Mouse (Mus musculus) myocyte (in vitro differentiated cells): ENCODE data around the gene Plekha5. TPM values are rescaled to one million over a fixed set of nuclear protein-coding genes. Genes with fewer than 3 reads are reported as not detected.

Source experiments
- H3K27me3 ChIP-seq: one replicate; pipeline ENCODE4 v1.6.1; 2011; ENCODE audit not compliant: control insufficient read depth, insufficient read depth, insufficient read length
- H3K36me3 ChIP-seq: one replicate; pipeline ENCODE4 v1.6.1; 2011; ENCODE audit not compliant: control insufficient read depth, insufficient read depth
- H3K4me2 ChIP-seq: one replicate; pipeline ENCODE4 v1.6.1; 2011; ENCODE audit warnings: low read depth, control low read depth
- H3K4me3 ChIP-seq: one replicate; pipeline ENCODE4 v1.5.1; 2011; ENCODE audit warnings: mild to moderate bottlenecking, control low read depth, moderate library complexity
- H3K79me2 ChIP-seq: one replicate; pipeline ENCODE4 v1.6.1; 2011; ENCODE audit not compliant: control insufficient read depth, insufficient read depth
- H3ac ChIP-seq: one replicate; pipeline ENCODE4 v1.6.1; 2011; ENCODE audit not compliant: control insufficient read depth, insufficient read length
- CEBPB ChIP-seq: IDR thresholded peaks from 2 replicates; pipeline ENCODE4 v1.6.1; 2011; ENCODE audit warnings: mild to moderate bottlenecking, moderate library complexity; ENCODE audit not compliant: poor library complexity, insufficient read depth, severe bottlenecking
- E2F4 ChIP-seq: IDR thresholded peaks from one replicate; pipeline ENCODE4 v1.6.1; 2011; ENCODE audit warnings: mild to moderate bottlenecking, control low read depth, moderate library complexity; ENCODE audit not compliant: insufficient read depth
- MAX ChIP-seq: IDR thresholded peaks from one replicate; pipeline ENCODE4 v1.6.1; 2011; ENCODE audit warnings: low read depth, mild to moderate bottlenecking, control low read depth
- MYOD1 ChIP-seq, 3 experiments: IDR thresholded peaks; one replicate each; pipeline ENCODE4 v1.6.1; 2011; ENCODE audit warnings: control low read depth in 2 of 3, low read depth in 2 of 3, mild to moderate bottlenecking in 2 of 3, moderate library complexity in 1 of 3; ENCODE audit not compliant: insufficient read length in 2 of 3, control insufficient read depth in 1 of 3
- MYOG ChIP-seq, 3 experiments: IDR thresholded peaks; one replicate each; pipeline ENCODE4 v1.6.1; 2011; ENCODE audit warnings: control low read depth in 2 of 3, low read depth in 2 of 3, mild to moderate bottlenecking in 2 of 3; ENCODE audit not compliant: insufficient read length in 2 of 3, control insufficient read depth in 1 of 3, insufficient read depth in 1 of 3
- POLR2A ChIP-seq: IDR thresholded peaks from one replicate; pipeline ENCODE4 v1.6.1; 2011; ENCODE audit warnings: low read depth, mild to moderate bottlenecking, control low read depth, moderate library complexity; ENCODE audit not compliant: insufficient read length
- POLR2AphosphoS2 ChIP-seq: IDR thresholded peaks from one replicate; pipeline ENCODE4 v1.6.1; 2011; ENCODE audit warnings: low read depth, control low read depth; ENCODE audit not compliant: insufficient read length
- REST ChIP-seq: IDR thresholded peaks from one replicate; pipeline ENCODE4 v1.6.1; 2011; ENCODE audit warnings: mild to moderate bottlenecking, control low read depth, moderate library complexity; ENCODE audit not compliant: insufficient read depth, insufficient read length
- SRF ChIP-seq: IDR thresholded peaks from one replicate; pipeline ENCODE4 v1.6.1; 2011; ENCODE audit warnings: low read depth; ENCODE audit not compliant: control insufficient read depth, insufficient read length
- TCF12 ChIP-seq: IDR thresholded peaks from one replicate; pipeline ENCODE4 v1.6.1; 2011; ENCODE audit warnings: mild to moderate bottlenecking, control low read depth; ENCODE audit not compliant: poor library complexity, insufficient read depth, severe bottlenecking
- TCF3 ChIP-seq: IDR thresholded peaks from one replicate; pipeline ENCODE4 v1.6.1; 2011; ENCODE audit warnings: low read depth, control low read depth; ENCODE audit not compliant: insufficient read length
- USF1 ChIP-seq: IDR thresholded peaks from one replicate; pipeline ENCODE4 v1.6.1; 2011; ENCODE audit warnings: low read depth, mild to moderate bottlenecking, control low read depth, moderate library complexity
- polyA plus RNA-seq: library from polyadenylated mRNA; unstranded; fragments of >200 nt; fragmentation: generic; extraction: Trizol; gene quantifications from one replicate; pipeline ENCODE4 v1.2.1, GENCODE M21; 2012; ENCODE audit warnings: missing spikeins

Plekha5 gene
- polyA plus RNA-seq, 1 experiment = 12.2 TPM

GRCm38 (mm10) chr6:140465946-140466646 is 42.2 kb downstream of the Plekha5 start:
- no peak for TF ChIP-seq USF1
- peaks cover 5% of the 10 kb centered on the region for H3K79me2 ChIP-seq
- no peaks in the 10 kb centered on the region for H3K27me3 ChIP-seq
- H3K36me3 ChIP-seq = no peaks in the 10 kb centered on the region
- no peak overlapping the region for H3K4me3 ChIP-seq
- peak overlapping the region; percentile 51 for H3K4me2 ChIP-seq
- H3ac ChIP-seq = no peak overlapping the region

- H3K36me3 ChIP-seq = no peaks in the 10 kb centered on the region
- no peak overlapping the region for H3K4me3 ChIP-seq
- TF ChIP-seq MYOG (IDR thresholded peaks at IDR 0.05; ENCODE audit: control insufficient read depth in 1 of 3, insufficient read depth in 1 of 3, insufficient read length in 2 of 3, low read depth in 2 of 3) (peak in 1 of 3 experiments; percentile 44), POLR2AphosphoS2 (no peak)
- no peaks in the 10 kb centered on the region for H3K27me3 ChIP-seq
- no peak overlapping the region for H3ac ChIP-seq
- peak overlapping the region; percentile 51 for H3K4me2 ChIP-seq
- peaks cover 5% of the 10 kb centered on the region for H3K79me2 ChIP-seq
These were observed 43.0 kb downstream of the Plekha5 start for GRCm38 (mm10) chr6:140466841-140467240.

GRCm38 (mm10) chr6:140467851-140468250 is 44.0 kb downstream of the Plekha5 start:
- Histone ChIP-seq H3K79me2 (peaks cover 5% of the 10 kb centered on the region), H3K27me3 (no peaks in the 10 kb centered on the region), H3K36me3 (no peaks in the 10 kb centered on the region), H3ac (no peak overlapping the region), H3K4me3 (no peak overlapping the region), H3K4me2 (no peak overlapping the region)
- TF ChIP-seq REST (no peak), MYOD1 (IDR thresholded peaks at IDR 0.05; ENCODE audit: control insufficient read depth in 1 of 3, insufficient read length in 2 of 3, low read depth in 2 of 3) (no peak), E2F4 (no peak), CEBPB (no peak), USF1 (no peak), TCF12 (no peak), TCF3 (no peak), POLR2A (no peak), MYOG (IDR thresholded peaks at IDR 0.05; ENCODE audit: control insufficient read depth in 1 of 3, insufficient read depth in 1 of 3, insufficient read length in 2 of 3, low read depth in 2 of 3) (no peak), SRF (no peak), MAX (no peak)

- Histone ChIP-seq H3K4me3 (no peak overlapping the region), H3K79me2 (peaks cover 5% of the 10 kb centered on the region), H3K27me3 (no peaks in the 10 kb centered on the region), H3K36me3 (no peaks in the 10 kb centered on the region), H3ac (no peak overlapping the region), H3K4me2 (no peak overlapping the region)
- TF ChIP-seq TCF3 = no peak
- TF ChIP-seq CEBPB = no peak
- TF ChIP-seq REST = no peak
- no peak for TF ChIP-seq MAX
- TF ChIP-seq POLR2AphosphoS2 = no peak
- TF ChIP-seq SRF = no peak
- TF ChIP-seq TCF12 = no peak
- TF ChIP-seq MYOD1 (IDR thresholded peaks at IDR 0.05; ENCODE audit: control insufficient read depth in 1 of 3, insufficient read length in 2 of 3, low read depth in 2 of 3) = no peak
- no peak for TF ChIP-seq E2F4
- TF ChIP-seq POLR2A = no peak
- no peak for TF ChIP-seq MYOG (IDR thresholded peaks at IDR 0.05; ENCODE audit: control insufficient read depth in 1 of 3, insufficient read depth in 1 of 3, insufficient read length in 2 of 3, low read depth in 2 of 3)
- no peak for TF ChIP-seq USF1
These were observed 45.9 kb downstream of the Plekha5 start for GRCm38 (mm10) chr6:140469791-140470190.

GRCm38 (mm10) chr6:140471751-140472150 is 47.9 kb downstream of the Plekha5 start:
- H3K4me2 ChIP-seq = no peak overlapping the region
- no peak for TF ChIP-seq MYOG (IDR thresholded peaks at IDR 0.05; ENCODE audit: control insufficient read depth in 1 of 3, insufficient read depth in 1 of 3, insufficient read length in 2 of 3, low read depth in 2 of 3)
- peaks cover 5% of the 10 kb centered on the region for H3K79me2 ChIP-seq
- H3K36me3 ChIP-seq = no peaks in the 10 kb centered on the region
- no peak overlapping the region for H3ac ChIP-seq
- H3K27me3 ChIP-seq = no peaks in the 10 kb centered on the region
- H3K4me3 ChIP-seq = no peak overlapping the region

DNA sequence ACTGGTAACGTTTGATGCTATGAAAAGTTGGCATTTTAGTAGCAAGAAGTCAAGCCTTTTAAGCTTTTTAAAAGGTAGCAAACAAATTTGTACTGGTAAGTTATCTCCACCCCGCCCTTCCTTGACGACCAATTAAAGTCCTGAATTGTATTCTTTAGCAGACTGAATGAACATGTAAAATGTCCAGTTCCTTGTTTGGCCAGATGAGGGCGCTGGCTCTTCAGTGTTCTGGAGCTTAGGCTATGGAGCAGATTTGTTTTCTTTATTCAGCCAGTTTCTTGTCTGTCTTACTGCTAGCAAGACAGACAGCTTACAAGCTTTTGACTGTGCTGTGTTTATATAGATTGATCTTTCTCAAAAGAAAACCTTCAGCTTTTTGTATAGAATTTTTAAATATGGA is 48.5 kb downstream of the Plekha5 start:
- peaks cover 5% of the 10 kb centered on the region for H3K79me2 ChIP-seq
- H3ac ChIP-seq = no peak overlapping the region
- no peaks in the 10 kb centered on the region for H3K36me3 ChIP-seq
- H3K4me2 ChIP-seq = no peak overlapping the region
- H3K4me3 ChIP-seq = no peak overlapping the region
- no peaks in the 10 kb centered on the region for H3K27me3 ChIP-seq
- no peak for TF ChIP-seq SRF
- TF ChIP-seq REST = no peak
- TF ChIP-seq E2F4 = no peak
- TF ChIP-seq TCF12 = no peak
- no peak for TF ChIP-seq MAX
- no peak for TF ChIP-seq POLR2AphosphoS2
- TF ChIP-seq MYOG (IDR thresholded peaks at IDR 0.05; ENCODE audit: control insufficient read depth in 1 of 3, insufficient read depth in 1 of 3, insufficient read length in 2 of 3, low read depth in 2 of 3) = no peak
